Mouse (Mus musculus): ENCODE results near the gene Adam23. TPM values are rescaled to one million over a fixed set of nuclear protein-coding genes. Genes with fewer than 3 reads are reported as not detected.

Gene Adam23
- total and polyA plus RNA-seq, 3 experiments: not detected

DNA sequence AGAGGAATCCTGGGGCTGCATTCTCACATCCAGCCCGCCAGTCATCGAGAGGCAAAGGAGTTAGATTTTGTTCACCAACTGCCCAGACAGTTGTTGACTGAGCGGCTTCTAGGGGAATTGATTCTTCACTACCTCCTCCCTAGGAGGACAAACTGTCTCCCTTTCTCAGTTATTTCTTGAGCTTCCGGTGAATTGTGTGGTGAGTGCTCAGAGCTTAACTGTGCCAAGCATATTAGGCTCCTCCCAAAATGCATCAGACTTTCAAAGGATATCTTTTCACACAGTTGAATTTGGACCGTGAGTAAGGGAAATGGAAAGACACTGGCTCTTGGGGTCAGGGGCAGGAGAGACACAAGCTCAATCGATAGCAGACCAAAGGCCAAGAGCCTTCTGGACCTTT, 39.0 kb downstream of the Adam23 start:
- DNase-seq (ENCODE audit: extremely low read depth): no peak
- in situ Hi-C loops (cut with MboI; ENCODE audit: low pct_ligation_motif_present, low pct_unique_long_range_greater_than_20kb, low sequenced_read_pairs) (no loop called here), dilution Hi-C loops (cut with MboI; ENCODE audit: extremely low pct_ligation_motif_present, extremely low pct_unique_long_range_greater_than_20kb, low sequenced_read_pairs) (no loop called here)
- Histone ChIP-seq H3K4me3 (replicated peaks in 1 of 3; ENCODE audit: low read depth in 2 of 3, low read length in 2 of 3, poor library complexity in 1 of 3) (no peak overlapping the region), H3K27me3 (replicated peaks) (no peaks in the 10 kb centered on the region), H3K27ac (ENCODE audit: insufficient read depth, low read depth) (no peak overlapping the region), H3K4me1 (ENCODE audit: control insufficient read depth in 1 of 2, insufficient read depth in 2 of 2) (no peaks in the 10 kb centered on the region), H3K9ac (ENCODE audit: insufficient read depth, low read depth) (no peak overlapping the region), H3K4me2 (ENCODE audit: insufficient read depth, low read depth, poor library complexity, severe bottlenecking) (no peak overlapping the region), H3K36me3 (replicated peaks in 1 of 2; ENCODE audit: control insufficient read depth in 1 of 2, insufficient read depth in 1 of 2, low read length in 1 of 2) (no peaks in the 10 kb centered on the region), H3K79me2 (replicated peaks; ENCODE audit: control insufficient read depth, extremely low read depth, insufficient read depth, poor library complexity, severe bottlenecking) (no peaks in the 10 kb centered on the region), H3K9me3 (replicated peaks; ENCODE audit: low read length) (no peaks in the 10 kb centered on the region)
- TF ChIP-seq GABPA (IDR thresholded peaks at IDR 0.05; ENCODE audit: insufficient replicate concordance, low read depth, low read length) (no peak), JUN (IDR thresholded peaks at IDR 0.05; ENCODE audit: insufficient read depth, low read depth, low read length) (no peak), JUND (conservative IDR thresholded peaks at IDR 0.05; ENCODE audit: low read depth, low read length) (no peak), CHD1 (IDR thresholded peaks at IDR 0.05; ENCODE audit: low read depth, low read length) (no peak), SMC3 (IDR thresholded peaks at IDR 0.05; ENCODE audit: low read depth, low read length) (no peak), RAD21 (IDR thresholded peaks at IDR 0.05; ENCODE audit: low read depth, low read length) (no peak), BHLHE40 (IDR thresholded peaks at IDR 0.05; ENCODE audit: low read depth, low read length) (no peak), USF2 (conservative IDR thresholded peaks at IDR 0.05; ENCODE audit: low read depth, low read length) (no peak), PAX5 (IDR thresholded peaks at IDR 0.05; ENCODE audit: low read length) (no peak), ZKSCAN1 (IDR thresholded peaks at IDR 0.05; ENCODE audit: borderline replicate concordance, low read depth, low read length) (no peak), SIN3A (IDR thresholded peaks at IDR 0.05; ENCODE audit: low read length) (no peak), KAT2A (IDR thresholded peaks at IDR 0.05; ENCODE audit: insufficient replicate concordance, low read length) (no peak)

DNA sequence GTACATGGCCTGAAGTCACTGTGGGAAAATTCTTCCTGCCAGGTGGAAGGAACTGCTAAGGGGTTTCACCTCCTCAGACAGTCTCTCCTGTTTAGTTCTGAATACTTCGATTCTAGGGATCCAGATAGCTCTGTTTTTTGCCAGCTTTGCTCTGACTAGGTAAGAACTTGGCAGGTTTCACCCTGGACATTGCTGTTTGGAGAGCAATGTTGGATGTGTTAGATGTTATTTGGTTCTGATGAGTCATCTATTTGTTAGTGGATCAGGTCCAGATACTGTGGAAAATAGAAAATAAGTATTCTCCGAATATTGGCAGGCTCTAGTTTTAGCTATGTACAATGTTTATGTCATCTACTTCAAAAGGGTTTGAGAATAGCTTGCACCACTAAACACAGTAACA, 41.0 kb downstream of the Adam23 start:
- H3K9me3 ChIP-seq (replicated peaks; ENCODE audit: low read length): no peaks in the 10 kb centered on the region
- dilution Hi-C loops (cut with MboI; ENCODE audit: extremely low pct_ligation_motif_present, extremely low pct_unique_long_range_greater_than_20kb, low sequenced_read_pairs): no loop called here

More for the DNA sequence above, 41.0 kb downstream of the Adam23 start:
- H3K4me3 ChIP-seq (replicated peaks in 1 of 3; ENCODE audit: low read depth in 2 of 3, low read length in 2 of 3, poor library complexity in 1 of 3): no peak overlapping the region
- no peak for DNase-seq (ENCODE audit: extremely low read depth)
- no peak overlapping the region for H3K9ac ChIP-seq (ENCODE audit: insufficient read depth, low read depth)
- no peak for TF ChIP-seq NRF1 (IDR thresholded peaks at IDR 0.05; ENCODE audit: low read depth, low read length)
- TF ChIP-seq CHD2 (IDR thresholded peaks at IDR 0.05; ENCODE audit: low read length): no peak
- no peak for TF ChIP-seq NELFE (IDR thresholded peaks at IDR 0.05; ENCODE audit: low read depth, low read length)
- no peak for TF ChIP-seq RCOR1 (conservative IDR thresholded peaks at IDR 0.05; ENCODE audit: low read depth, low read length)
- no peak for TF ChIP-seq HCFC1 (IDR thresholded peaks at IDR 0.05; ENCODE audit: low read depth, low read length)
- TF ChIP-seq JUND (conservative IDR thresholded peaks at IDR 0.05; ENCODE audit: low read depth, low read length): no peak
- TF ChIP-seq BHLHE40 (IDR thresholded peaks at IDR 0.05; ENCODE audit: low read depth, low read length): no peak
- TF ChIP-seq JUN (IDR thresholded peaks at IDR 0.05; ENCODE audit: insufficient read depth, low read depth, low read length): no peak
- no peak for TF ChIP-seq TBP (conservative IDR thresholded peaks at IDR 0.05; ENCODE audit: low read depth, low read length)
- TF ChIP-seq MEF2A (IDR thresholded peaks at IDR 0.05; ENCODE audit: borderline replicate concordance, low read depth, low read length): no peak
- TF ChIP-seq CHD1 (IDR thresholded peaks at IDR 0.05; ENCODE audit: low read depth, low read length): no peak
- TF ChIP-seq USF2 (conservative IDR thresholded peaks at IDR 0.05; ENCODE audit: low read depth, low read length): no peak
- no peak for TF ChIP-seq CTCF (conservative IDR thresholded peaks at IDR 0.05 in 1 of 2, IDR thresholded peaks at IDR 0.05 in 1 of 2; ENCODE audit: low read depth in 2 of 2, low read length in 2 of 2)
- no peak for TF ChIP-seq IRF4 (IDR thresholded peaks at IDR 0.05; ENCODE audit: low read depth, low read length)
- TF ChIP-seq E2F4 (IDR thresholded peaks at IDR 0.05; ENCODE audit: insufficient replicate concordance, low read depth, low read length): no peak
- no peak for TF ChIP-seq POLR2AphosphoS2 (IDR thresholded peaks at IDR 0.05; ENCODE audit: low read depth, low read length)
- H3K4me2 ChIP-seq (ENCODE audit: insufficient read depth, low read depth, poor library complexity, severe bottlenecking): no peak overlapping the region
- H3K27ac ChIP-seq (ENCODE audit: insufficient read depth, low read depth): no peak overlapping the region
- H3K79me2 ChIP-seq (replicated peaks; ENCODE audit: control insufficient read depth, extremely low read depth, insufficient read depth, poor library complexity, severe bottlenecking): no peaks in the 10 kb centered on the region
- no peaks in the 10 kb centered on the region for H3K4me1 ChIP-seq (ENCODE audit: control insufficient read depth in 1 of 2, insufficient read depth in 2 of 2)
- H3K27me3 ChIP-seq (replicated peaks): no peaks in the 10 kb centered on the region
- in situ Hi-C loops (cut with MboI; ENCODE audit: low pct_ligation_motif_present, low pct_unique_long_range_greater_than_20kb, low sequenced_read_pairs): no loop called here
- no peaks in the 10 kb centered on the region for H3K36me3 ChIP-seq (replicated peaks in 1 of 2; ENCODE audit: control insufficient read depth in 1 of 2, insufficient read depth in 1 of 2, low read length in 1 of 2)

All from CH12.LX (cell line).